Mouse (Mus musculus) erythroid progenitor cell, adult 5-6 weeks (primary cell): ENCODE measurements around the gene Hdac2. TPM values are rescaled to one million over a fixed set of nuclear protein-coding genes. Genes with fewer than 3 reads are reported as not detected.

Experiments used
- total RNA-seq, 2 experiments: library from RNA; stranded (forward) in 1 of 2; stranded (reverse) in 1 of 2; fragments of 150-400 nt in 1 of 2; fragments of 186-747, 209-891 nt in 1 of 2; gene quantifications; 2 replicates each; pipeline versions ENCODE4 v1.2.3 to v1.2.4; 2015 to 2017; ENCODE audit warnings: low replicate concordance in 2 of 2

The Hdac2 gene
- total RNA-seq, 2 experiments from 2014 or later = 39.9 to 72.5 TPM

Other genes with a start within 250 kb of the Hdac2 start
- gene Marcks, start 164.4 kb downstream of the Hdac2 start, total RNA-seq (2015; ENCODE audit: low replicate concordance) = 13.0 and 18.9 TPM in 2 replicates
- gene Marcks, start 164.4 kb downstream of the Hdac2 start, total RNA-seq (2017; ENCODE audit: low replicate concordance) = 14.0 and 17.3 TPM in 2 replicates